Mouse (Mus musculus) large intestine, adult 2 months (tissue): ENCODE results near the gene Nlrc5. TPM values are rescaled to one million over a fixed set of nuclear protein-coding genes. Genes with fewer than 3 reads are reported as not detected.
"Not testable (repeated sequence)": the region's sequence is repeated elsewhere in the genome, so short reads cannot be mapped to it uniquely, and the experiment has no call there.

ENCODE experiments used
- DNase-seq: peaks from one replicate; pipeline ENCODE4 v3.0.0-alpha.2; 2012; ENCODE audit warnings: low read depth, low spot score
- WGBS: fragments of 180-500 bp; shearing (Covaris S2); methylation state at CpG from one replicate; pipeline ENCODE4 v1.1.7; 2018; 5-methylcytosine and 5-hydroxymethylcytosine counted together
- polyA plus RNA-seq: library from polyadenylated mRNA; depleted of rRNA; stranded (reverse); fragments of >200 nt; gene quantifications from 2 replicates; pipeline ENCODE4 v1.2.3, GENCODE M21; 2012; rRNA removed

The Nlrc5 gene
- 12.6 and 17.0 TPM in 2 replicates for polyA plus RNA-seq

GRCm38 (mm10) chr8:94433981-94434466, at the start of gene Nlrc5:
Nlrc5 (plus strand) TSS chr8:94434356.
- peak; percentile 50 for DNase-seq

GRCm38 (mm10) chr8:94385506-94386213, 48.5 kb upstream of the Nlrc5 start:
- DNase-seq, result no peak
- 16% methylated on average over 20 of the region's 20 CpGs for WGBS

More at GRCm38 (mm10) chr8:94433981-94434466, at the start of gene Nlrc5:
- WGBS, result under 1% methylated on average over 29 of the region's 29 CpGs

- DNase-seq, result no peak
- WGBS, result under 1% methylated on average over 65 of the region's 65 CpGs
These were observed 47.7 kb upstream of the Nlrc5 start, which contains the start of gene Herpud1 for GRCm38 (mm10) chr8:94386214-94387026. Herpud1 (plus strand) TSS chr8:94386438.

GRCm38 (mm10) chr8:94387027-94387684, 47.0 kb upstream of the Nlrc5 start:
- DNase-seq, result peak; percentile 90
- 0% methylated on average over 25 of the region's 25 CpGs for whole genome bisulfite sequencing

- no peak for DNase-seq
- 4% methylated on average over 6 of the region's 6 CpGs for WGBS
These were observed 46.4 kb upstream of the Nlrc5 start for GRCm38 (mm10) chr8:94387785-94388184.

- 84% methylated on average over 6 of the region's 6 CpGs for WGBS
- DNase-seq, result no peak
These were observed 44.6 kb upstream of the Nlrc5 start for GRCm38 (mm10) chr8:94389531-94389930.

DNA sequence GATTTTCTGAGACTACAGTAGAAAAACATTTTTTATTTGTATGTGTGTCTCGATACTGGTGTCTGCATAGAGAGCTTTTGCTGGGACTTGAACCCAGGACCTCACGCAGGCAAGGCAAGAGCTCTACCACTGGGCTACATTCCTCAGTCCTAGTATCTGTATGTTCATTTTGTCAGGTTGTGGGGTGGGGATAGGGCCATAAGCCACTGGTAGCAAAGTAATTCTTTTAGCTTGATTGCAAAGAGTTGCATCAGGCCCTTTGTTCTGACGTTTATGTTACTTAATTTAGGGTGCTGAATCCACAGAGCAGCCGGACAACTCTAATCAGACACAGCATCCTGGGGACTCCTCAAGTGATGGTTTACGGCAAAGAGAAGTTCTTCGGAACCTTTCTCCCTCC, 43.7 kb upstream of the Nlrc5 start:
- 91% methylated on average over 6 of the region's 6 CpGs for whole genome bisulfite sequencing
- no peak for DNase-seq

DNA sequence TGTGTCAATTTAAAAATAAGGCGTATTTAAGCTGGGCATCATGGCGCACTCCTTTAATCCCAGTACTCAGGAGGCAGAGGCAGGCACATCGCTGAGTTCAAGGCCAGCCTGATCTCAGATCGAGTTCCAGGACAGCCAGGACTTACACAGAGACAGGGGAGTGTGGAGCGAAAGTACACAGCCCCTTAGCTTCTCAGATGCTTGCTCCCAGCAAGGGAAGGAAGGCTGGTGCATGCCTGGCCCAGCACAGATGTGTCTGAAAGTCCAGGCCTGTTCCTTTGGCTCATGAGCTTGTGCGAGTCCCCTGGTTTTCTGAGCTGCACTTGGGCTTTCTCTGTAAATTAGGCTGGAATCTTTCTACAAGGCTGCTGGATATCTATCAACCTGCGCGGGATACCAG, 43.2 kb upstream of the Nlrc5 start:
- WGBS, result 94% methylated on average over 8 of the region's 8 CpGs
- no peak for DNase-seq

DNA sequence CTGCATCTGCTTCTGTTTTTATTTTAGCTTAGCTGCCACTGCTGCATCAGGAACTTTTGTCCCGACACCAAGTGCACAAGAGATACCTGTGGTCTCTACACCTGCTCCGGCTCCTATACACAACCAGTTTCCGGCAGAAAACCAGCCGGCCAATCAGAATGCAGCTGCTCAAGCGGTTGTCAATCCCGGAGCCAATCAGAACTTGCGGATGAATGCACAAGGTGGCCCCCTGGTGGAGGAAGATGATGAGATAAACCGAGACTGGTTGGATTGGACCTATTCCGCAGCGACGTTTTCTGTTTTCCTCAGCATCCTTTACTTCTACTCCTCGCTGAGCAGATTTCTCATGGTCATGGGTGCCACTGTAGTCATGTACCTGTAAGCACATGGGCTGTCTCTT, 42.0 kb upstream of the Nlrc5 start:
- 78% methylated on average over 12 of the region's 12 CpGs for WGBS
- DNase-seq, result no peak

GRCm38 (mm10) chr8:94392648-94393047, 41.5 kb upstream of the Nlrc5 start:
- WGBS, result 63% methylated on average over 6 of the region's 6 CpGs
- DNase-seq, result no peak

DNA sequence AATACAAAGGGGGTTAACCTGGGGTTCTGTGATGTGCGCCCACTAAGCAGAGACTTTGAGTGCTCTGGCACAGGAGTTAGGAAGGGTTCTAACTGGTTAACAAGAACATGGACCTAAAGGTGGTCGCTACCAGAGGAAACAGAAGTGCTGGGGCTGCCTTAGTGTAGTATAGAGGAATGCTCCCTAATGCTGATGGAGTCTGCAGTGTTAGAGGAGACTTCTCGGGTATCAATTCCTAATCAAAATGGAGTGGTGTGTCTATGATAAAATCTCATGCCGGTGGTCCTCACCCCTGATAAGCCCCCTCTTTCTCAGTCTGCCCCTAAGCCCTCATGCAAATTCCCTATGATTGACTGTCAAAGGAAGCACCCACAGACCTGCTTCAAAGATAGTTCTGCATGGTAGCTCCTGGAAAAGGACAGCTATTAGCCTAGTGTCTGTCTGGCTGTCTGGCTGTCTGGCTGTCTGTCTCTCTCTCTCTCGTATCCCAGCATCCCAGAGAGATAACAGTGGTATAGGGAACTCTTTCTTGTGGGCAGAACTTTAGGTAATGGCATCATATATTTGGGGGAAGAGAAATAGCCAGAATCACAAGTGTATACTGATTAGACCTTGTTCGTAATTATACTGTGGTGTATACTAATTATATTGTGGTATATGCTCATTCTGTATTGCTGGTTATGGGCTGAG, 38.2 kb upstream of the Nlrc5 start:
- 84% methylated on average over 6 of the region's 6 CpGs for whole genome bisulfite sequencing
- DNase-seq, result no peak

- DNase-seq, result no peak
- 39% methylated on average over 11 of the region's 11 CpGs for WGBS
These were observed 37.0 kb upstream of the Nlrc5 start for GRCm38 (mm10) chr8:94396964-94397657.

DNA sequence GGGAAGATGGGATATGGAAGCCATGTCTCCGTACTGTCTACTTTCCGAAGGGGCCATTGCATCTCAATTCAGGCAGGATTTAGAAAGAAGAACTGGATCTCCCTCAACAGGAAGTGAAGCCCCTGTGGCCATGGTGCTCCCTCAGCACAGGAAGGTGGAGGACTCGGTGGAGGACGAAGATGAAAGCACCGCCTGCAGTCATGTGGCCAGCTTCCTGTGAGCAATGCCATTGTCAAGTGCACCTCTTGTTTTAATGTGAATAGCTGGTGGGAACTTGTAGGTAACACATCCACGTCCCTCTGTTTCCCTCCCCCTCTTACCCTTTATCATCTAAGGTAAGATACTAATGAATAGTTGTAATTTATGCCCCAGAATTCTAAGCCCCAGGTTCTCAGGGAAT, 35.6 kb upstream of the Nlrc5 start:
- WGBS, result 85% methylated on average over 6 of the region's 6 CpGs
- DNase-seq, result no peak

DNA sequence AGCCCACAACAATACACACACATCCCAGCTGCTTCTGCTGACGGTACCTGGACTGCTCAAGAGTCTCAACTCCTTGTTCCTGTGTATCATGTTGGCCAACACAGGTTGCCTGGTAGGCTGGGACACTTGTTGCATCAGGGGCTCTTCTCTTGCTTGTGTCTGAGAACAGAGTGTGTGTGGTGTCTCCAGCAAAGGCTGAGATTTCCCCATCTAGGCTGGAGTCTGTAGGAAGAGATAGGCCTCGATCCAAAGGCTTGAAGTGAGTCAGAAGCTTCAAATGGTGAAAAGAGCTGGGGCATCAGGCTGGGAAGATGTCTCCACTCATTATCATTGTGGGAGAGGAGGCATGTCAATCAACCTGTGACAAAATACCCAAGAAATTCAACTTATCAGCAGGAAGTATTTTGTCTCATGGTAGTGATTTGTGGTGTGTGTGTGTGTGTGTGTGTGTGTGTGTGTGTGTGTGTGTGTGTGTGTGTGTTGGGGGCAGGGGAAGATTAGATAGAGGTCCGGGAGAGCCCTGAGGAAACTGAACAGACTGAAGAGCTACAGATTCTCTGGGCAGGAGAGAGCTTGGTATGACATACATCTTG, 34.7 kb upstream of the Nlrc5 start:
- DNase-seq, result no peak

GRCm38 (mm10) chr8:94399957-94400356, 34.2 kb upstream of the Nlrc5 start:
- 85% methylated on average over 2 of the region's 2 CpGs for WGBS
- DNase-seq, result not testable (repeated sequence)

More for the DNA sequence above, 34.7 kb upstream of the Nlrc5 start:
- WGBS, result 88% methylated on average over 3 of the region's 3 CpGs

GRCm38 (mm10) chr8:94408443-94409080, 25.6 kb upstream of the Nlrc5 start:
- 60% methylated on average over 8 of the region's 8 CpGs for WGBS
- DNase-seq, result no peak

- 83% methylated on average over 7 of the region's 7 CpGs for WGBS
- no peak for DNase-seq
These were observed 24.6 kb upstream of the Nlrc5 start for GRCm38 (mm10) chr8:94409523-94409922.

DNA sequence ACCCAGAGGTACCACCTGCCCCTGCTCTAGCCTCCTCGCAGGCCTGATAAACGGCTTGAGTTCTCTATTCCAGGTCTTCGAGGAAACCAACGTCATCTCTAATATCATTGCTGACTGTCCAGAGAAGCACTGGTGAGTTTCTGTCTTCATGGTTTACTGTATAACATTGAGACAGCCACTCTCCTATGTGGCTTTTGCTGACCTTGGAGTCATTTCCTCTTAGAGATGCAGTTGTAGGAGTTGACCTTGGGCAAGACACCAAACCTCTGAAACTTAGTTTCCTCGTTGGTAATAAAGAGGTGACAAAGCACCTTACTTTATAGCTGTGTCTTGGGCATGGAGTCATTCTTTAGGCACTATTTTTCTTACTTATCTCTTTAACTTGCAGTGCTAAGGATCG, 21.6 kb upstream of the Nlrc5 start:
- WGBS, result 60% methylated on average over 6 of the region's 6 CpGs
- DNase-seq, result no peak
